Mouse (Mus musculus) neural tube, embryonic 12.5 days (tissue): ENCODE data around the gene Selenov. TPM values are rescaled to one million over a fixed set of nuclear protein-coding genes. Genes with fewer than 3 reads are reported as not detected.
A peak's percentile ranks its signal among the peaks of the same experiment; 100 is the strongest.

ENCODE experiments used
- ATAC-seq: fragments of 200-750 bp; cut with Nextera tagmentation; 2 replicates; pipeline ENCODE4 v1.8.0; 2017; ENCODE audit warnings: low read depth, mild to moderate bottlenecking, moderate TSS enrichment, moderate library complexity; ENCODE audit not compliant: low FRiP score
- H3K27ac ChIP-seq: fragments of 300-500 bp; sonication (generic); 2 replicates; pipeline ENCODE4 v1.5.1; 2016
- H3K27me3 ChIP-seq: fragments of 300-500 bp; sonication (generic); replicated peaks from 2 replicates; pipeline ENCODE4 v1.6.1; 2016; ENCODE audit warnings: mild to moderate bottlenecking
- H3K36me3 ChIP-seq: fragments of 300-500 bp; sonication (generic); 2 replicates; pipeline ENCODE4 v1.6.1; 2016; ENCODE audit warnings: mild to moderate bottlenecking
- H3K4me1 ChIP-seq: fragments of 300-500 bp; sonication (generic); 2 replicates; pipeline ENCODE4 v1.6.1; 2016
- H3K4me2 ChIP-seq: fragments of 300-500 bp; sonication (generic); replicated peaks from 2 replicates; pipeline ENCODE4 v1.6.1; 2016; ENCODE audit warnings: mild to moderate bottlenecking
- H3K4me3 ChIP-seq: fragments of 300-500 bp; sonication (generic); 2 replicates; pipeline ENCODE4 v1.5.1; 2016
- H3K9ac ChIP-seq: fragments of 300-500 bp; sonication (generic); 2 replicates; pipeline ENCODE4 v1.6.1; 2016; ENCODE audit warnings: mild to moderate bottlenecking
- H3K9me3 ChIP-seq: fragments of 300-500 bp; sonication (generic); 2 replicates; pipeline ENCODE4 v1.6.1; 2016; ENCODE audit warnings: mild to moderate bottlenecking
- WGBS: fragments of 180-500 bp; shearing (Covaris S2); methylation state at CpG from one replicate; pipeline ENCODE4 v1.1.7; 2016; 5-methylcytosine and 5-hydroxymethylcytosine counted together
- polyA plus RNA-seq: library from polyadenylated mRNA; unstranded; fragments of >200 nt; fragmentation: Nextera tagmentation; extraction: Ambion mirVana; gene quantifications from 2 replicates; pipeline ENCODE4 v1.2.1, GENCODE M21; 2016

Gene Selenov
- polyA plus RNA-seq, 1 experiment from 2014 or later = 1.1 TPM

DNA sequence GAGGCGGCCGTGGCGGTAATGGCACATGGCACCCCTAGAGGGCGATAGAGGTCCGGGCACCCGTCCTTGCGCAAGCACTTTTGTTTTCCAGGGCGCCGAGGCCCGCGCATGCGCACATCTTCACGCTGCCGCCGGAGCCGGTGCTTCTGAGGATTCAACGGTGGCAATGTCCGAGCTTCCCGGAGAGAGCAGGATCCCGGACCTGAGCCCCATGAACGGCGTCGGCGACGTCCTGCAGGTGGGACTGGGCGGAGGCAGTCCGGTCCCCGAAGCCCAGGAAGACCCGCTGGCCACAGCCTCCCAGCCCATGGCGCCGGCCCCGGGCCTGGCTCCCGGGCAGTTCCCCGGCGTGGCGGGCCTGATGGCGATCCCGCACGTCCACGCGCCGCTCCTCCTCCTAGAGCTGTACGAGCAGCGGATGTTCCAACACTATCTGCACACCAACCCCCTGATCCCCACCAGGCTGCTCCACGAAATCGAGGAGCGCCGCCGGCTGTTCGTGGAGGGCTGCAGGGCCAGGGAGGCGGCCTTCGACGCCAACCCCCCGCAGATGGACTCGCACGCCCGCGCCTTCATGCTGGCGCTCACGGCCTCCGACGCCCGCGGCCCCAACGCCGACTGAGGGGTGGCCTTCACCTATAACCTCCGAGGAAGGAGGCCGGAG lies 13.2 kb downstream of the Selenov start, which contains the start of gene Eid2b:
Gene Eid2b, plus strand, starts transcription at position 125 of the 664 bp plus-strand sequence.
- Histone ChIP-seq H3K4me2 (peak within 1 kb of the TSS; percentile 77), H3K27ac (no peak within 1 kb of the TSS; the same call in 1 of the 2 replicates), H3K27me3 (no peaks in the 10 kb centered on the region), H3K36me3 (peaks cover 6% of the 10 kb centered on the region; the same call in 1 of the 2 replicates), H3K4me3 (peak within 1 kb of the TSS; percentile 65), H3K9me3 (no peaks in the 10 kb centered on the region), H3K9ac (peak within 1 kb of the TSS; percentile 81), H3K4me1 (peaks cover 11% of the 10 kb centered on the region)
- WGBS = 3% methylated on average over 68 of the region's 68 CpGs
- ATAC-seq = peak; percentile 77

GRCm38 (mm10) chr7:28277237-28277614 lies 13.8 kb downstream of the Selenov start:
- H3K9ac ChIP-seq = no peak overlapping the region
- H3K4me1 ChIP-seq = peaks cover 11% of the 10 kb centered on the region
- ATAC-seq = peak; percentile 19; the same call in 1 of the 2 replicates
- no peak overlapping the region for H3K4me3 ChIP-seq
- H3K36me3 ChIP-seq = peaks cover 10% of the 10 kb centered on the region; the same call in 1 of the 2 replicates
- H3K27me3 ChIP-seq = no peaks in the 10 kb centered on the region
- H3K27ac ChIP-seq = no peak overlapping the region
- H3K4me2 ChIP-seq = no peak overlapping the region; the same call in 1 of the 2 replicates
- WGBS = 62% methylated on average over 8 of the region's 8 CpGs
- H3K9me3 ChIP-seq = no peaks in the 10 kb centered on the region

GRCm38 (mm10) chr7:28271761-28272160 lies 19.2 kb downstream of the Selenov start:
- H3K9ac ChIP-seq = no peak overlapping the region
- H3K4me1 ChIP-seq = peaks cover 7% of the 10 kb centered on the region; the same call in 1 of the 2 replicates
- WGBS = 71% methylated on average over 3 of the region's 3 CpGs
- no peak for ATAC-seq
- no peak overlapping the region for H3K4me2 ChIP-seq
- no peak overlapping the region for H3K4me3 ChIP-seq
- peaks cover 28% of the 10 kb centered on the region for H3K36me3 ChIP-seq
- no peaks in the 10 kb centered on the region for H3K9me3 ChIP-seq
- H3K27ac ChIP-seq = no peak overlapping the region
- no peaks in the 10 kb centered on the region for H3K27me3 ChIP-seq

DNA sequence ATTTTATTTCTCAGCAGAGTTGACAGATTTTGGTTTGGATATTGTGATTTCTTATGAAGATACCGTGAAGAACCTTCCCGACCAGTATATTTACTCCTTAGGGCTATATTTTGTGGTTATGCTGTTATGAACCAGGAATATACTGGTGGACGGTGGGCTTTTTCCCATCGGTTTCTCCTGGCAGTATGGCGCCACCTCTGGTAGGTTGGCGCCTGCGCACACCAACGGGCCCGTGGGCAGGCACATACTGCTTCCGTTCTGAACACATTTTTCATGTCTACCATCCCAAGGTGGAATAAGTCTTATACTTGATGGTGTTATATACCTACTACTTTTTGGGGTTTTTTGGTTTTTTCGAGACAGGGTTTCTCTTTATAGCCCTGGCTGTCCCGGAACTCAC lies 21.6 kb downstream of the Selenov start:
- no peak for ATAC-seq

GRCm38 (mm10) chr7:28268576-28268975 lies 22.4 kb downstream of the Selenov start:
- H3K9ac ChIP-seq = peak overlapping the region; percentile 96
- peaks cover 28% of the 10 kb centered on the region for H3K36me3 ChIP-seq
- H3K27me3 ChIP-seq = no peaks in the 10 kb centered on the region
- H3K4me3 ChIP-seq = peak overlapping the region; percentile 93
- no peak for ATAC-seq
- H3K4me1 ChIP-seq = peaks cover 7% of the 10 kb centered on the region; the same call in 1 of the 2 replicates
- H3K9me3 ChIP-seq = no peaks in the 10 kb centered on the region
- H3K27ac ChIP-seq = peak overlapping the region; percentile 92; the same call in 1 of the 2 replicates
- WGBS = 28% methylated on average over 16 of the region's 16 CpGs
- peak overlapping the region; percentile 79 for H3K4me2 ChIP-seq

More for the DNA sequence above, 21.6 kb downstream of the Selenov start:
- Histone ChIP-seq H3K27ac (no peak overlapping the region), H3K4me2 (peak overlapping the region; percentile 79), H3K4me1 (peaks cover 7% of the 10 kb centered on the region; the same call in 1 of the 2 replicates), H3K4me3 (no peak overlapping the region), H3K27me3 (no peaks in the 10 kb centered on the region), H3K36me3 (peaks cover 28% of the 10 kb centered on the region), H3K9ac (no peak overlapping the region), H3K9me3 (no peaks in the 10 kb centered on the region)
- 94% methylated on average over 12 of the region's 12 CpGs for WGBS

DNA sequence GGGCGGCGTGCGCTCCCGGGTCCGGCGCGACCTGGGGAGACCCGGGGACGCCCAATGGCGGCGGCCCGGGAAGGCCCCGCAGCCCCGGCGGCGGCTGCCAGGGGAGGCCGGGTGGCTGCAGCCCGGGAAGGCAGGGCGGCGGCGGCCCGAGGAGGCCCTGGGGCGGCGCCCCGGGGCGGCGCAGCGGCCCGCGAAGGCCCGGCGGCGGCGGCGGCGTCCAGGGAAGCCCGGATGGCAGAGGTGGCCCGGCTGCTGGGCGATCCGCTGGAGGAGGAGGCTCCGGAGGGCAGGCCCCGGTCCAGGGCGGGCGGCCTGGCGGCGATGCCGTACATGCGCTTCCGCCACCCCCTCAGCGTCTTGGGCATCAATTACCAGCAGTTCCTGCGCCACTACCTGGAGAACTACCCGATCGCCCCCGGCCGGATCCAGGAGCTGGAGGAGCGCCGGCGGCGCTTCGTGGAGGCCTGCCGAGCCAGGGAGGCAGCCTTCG lies 22.9 kb downstream of the Selenov start:
- H3K4me2 ChIP-seq = peak overlapping the region; percentile 79
- H3K36me3 ChIP-seq = peaks cover 25% of the 10 kb centered on the region
- peak overlapping the region; percentile 93 for H3K4me3 ChIP-seq
- H3K27ac ChIP-seq = peak overlapping the region; percentile 92
- peaks cover 7% of the 10 kb centered on the region; the same call in 1 of the 2 replicates for H3K4me1 ChIP-seq
- peak overlapping the region; percentile 96 for H3K9ac ChIP-seq
- peak; percentile 72 for ATAC-seq
- no peaks in the 10 kb centered on the region for H3K9me3 ChIP-seq
- H3K27me3 ChIP-seq = no peaks in the 10 kb centered on the region
- WGBS = under 1% methylated on average over 48 of the region's 62 CpGs

DNA sequence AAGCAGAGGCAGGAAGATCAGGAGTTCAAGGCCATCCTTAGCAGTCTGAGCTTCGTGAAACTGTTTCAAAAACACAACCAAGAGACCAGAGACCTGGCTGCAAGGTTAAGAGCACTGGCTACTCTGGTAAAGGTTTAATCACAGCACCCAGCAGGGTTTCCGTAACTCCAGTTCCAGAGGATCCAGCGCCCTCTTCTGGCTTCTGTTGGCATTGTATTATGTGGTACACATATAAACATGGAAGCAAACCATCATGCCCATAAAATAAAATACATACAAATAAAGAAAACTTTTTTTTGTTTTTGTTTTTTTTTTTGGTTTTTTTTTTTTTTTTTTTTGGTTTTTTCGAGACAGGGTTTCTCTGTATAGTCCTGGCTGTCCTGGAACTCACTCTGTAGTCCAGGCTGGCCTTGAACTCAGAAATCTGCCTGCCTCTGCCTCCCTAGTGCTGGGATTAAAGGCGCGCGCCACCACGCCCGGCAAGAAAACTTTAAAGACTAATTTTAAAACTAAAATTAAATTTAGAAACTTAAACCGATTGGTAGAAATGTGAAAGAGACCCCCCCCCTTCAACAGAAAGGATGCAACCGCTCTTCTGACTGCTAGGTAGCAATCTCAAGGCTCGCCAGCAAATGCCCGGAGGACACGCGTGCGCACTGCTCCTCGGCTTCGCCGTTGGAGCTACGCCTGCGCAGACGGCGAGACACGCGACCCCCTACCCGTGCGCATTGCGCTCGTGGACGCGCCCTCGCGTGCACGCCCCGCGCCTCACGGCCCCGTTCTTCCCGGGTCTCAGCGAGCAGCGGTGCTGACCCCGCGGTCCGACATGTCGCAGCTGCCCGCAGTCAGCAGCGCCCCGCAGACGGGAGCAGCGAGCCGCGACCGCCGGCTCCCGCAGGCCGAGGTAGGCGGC lies 23.6 kb downstream of the Selenov start, which contains the start of gene Eid2:
Gene Eid2, plus strand, starts transcription at position 753 of the 913 bp plus-strand sequence.
- H3K9ac ChIP-seq = peak within 1 kb of the TSS; percentile 96
- 7% methylated on average over 55 of the region's 57 CpGs for WGBS
- no peaks in the 10 kb centered on the region for H3K27me3 ChIP-seq
- H3K4me1 ChIP-seq = peaks cover 7% of the 10 kb centered on the region; the same call in 1 of the 2 replicates
- no peaks in the 10 kb centered on the region for H3K9me3 ChIP-seq
- peak within 1 kb of the TSS; percentile 79 for H3K4me2 ChIP-seq
- H3K4me3 ChIP-seq = peak within 1 kb of the TSS; percentile 93
- peaks cover 19% of the 10 kb centered on the region for H3K36me3 ChIP-seq
- peak; percentile 88 for ATAC-seq
- H3K27ac ChIP-seq = peak within 1 kb of the TSS; percentile 92

- no peaks in the 10 kb centered on the region for H3K27me3 ChIP-seq
- H3K36me3 ChIP-seq = peaks cover 8% of the 10 kb centered on the region
- H3K4me1 ChIP-seq = peaks cover 7% of the 10 kb centered on the region; the same call in 1 of the 2 replicates
- H3K4me3 ChIP-seq = no peak overlapping the region
- no peak for ATAC-seq
- no peak overlapping the region for H3K27ac ChIP-seq
- WGBS = 88% methylated on average over 13 of the region's 13 CpGs
- H3K9me3 ChIP-seq = no peaks in the 10 kb centered on the region
- H3K4me2 ChIP-seq = no peak overlapping the region
- no peak overlapping the region for H3K9ac ChIP-seq
Observed at GRCm38 (mm10) chr7:28265391-28265790, 25.6 kb downstream of the Selenov start.

DNA sequence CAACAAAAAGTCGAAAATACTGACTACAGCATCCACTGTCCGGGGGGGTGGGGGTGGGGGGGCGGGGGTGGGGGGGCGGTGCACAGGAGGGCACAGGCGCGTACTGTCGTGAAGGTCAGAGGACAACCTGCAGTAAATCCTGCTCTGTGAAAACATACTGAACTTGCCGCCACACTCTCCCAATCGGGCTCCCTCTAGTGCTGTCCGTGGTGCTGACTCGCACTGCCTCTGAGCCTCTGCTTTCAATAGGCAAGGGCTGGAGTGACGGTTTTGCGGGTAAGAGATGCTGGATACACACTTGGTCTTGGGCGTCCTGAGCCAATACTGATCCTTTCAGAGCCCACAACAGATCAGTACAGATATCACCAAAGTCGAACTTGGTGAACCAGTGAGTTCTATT lies 27.2 kb downstream of the Selenov start:
- no peak overlapping the region for H3K9ac ChIP-seq

DNA sequence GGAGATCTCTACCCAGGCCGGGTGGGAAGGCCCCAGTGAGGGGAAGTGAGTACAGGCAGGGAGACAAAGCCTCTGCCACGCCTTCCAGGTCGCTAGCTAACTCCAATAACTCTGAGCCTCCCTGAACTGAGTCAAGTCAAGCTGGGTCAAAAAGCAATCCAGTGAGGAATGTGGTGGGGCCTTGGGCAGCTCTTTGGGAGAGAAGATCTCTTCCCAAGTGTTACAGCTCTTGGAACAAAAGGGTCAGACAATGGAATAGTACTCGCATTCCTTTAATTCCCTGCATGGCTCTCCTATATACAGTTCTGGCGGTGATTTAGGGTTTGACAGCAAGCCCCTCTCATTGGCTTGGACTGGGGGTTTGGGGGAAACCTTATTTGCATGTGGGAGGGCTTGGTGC lies 28.1 kb downstream of the Selenov start:
- WGBS = 30% methylated on average over 5 of the region's 5 CpGs

More for the DNA sequence above, 27.2 kb downstream of the Selenov start:
- Histone ChIP-seq H3K4me1 (peaks cover 5% of the 10 kb centered on the region; the same call in 1 of the 2 replicates), H3K4me3 (no peak overlapping the region), H3K4me2 (no peak overlapping the region), H3K9me3 (no peaks in the 10 kb centered on the region), H3K27me3 (no peaks in the 10 kb centered on the region), H3K36me3 (no peaks in the 10 kb centered on the region), H3K27ac (no peak overlapping the region)
- no peak for ATAC-seq
- WGBS = 6% methylated on average over 15 of the region's 15 CpGs

DNA sequence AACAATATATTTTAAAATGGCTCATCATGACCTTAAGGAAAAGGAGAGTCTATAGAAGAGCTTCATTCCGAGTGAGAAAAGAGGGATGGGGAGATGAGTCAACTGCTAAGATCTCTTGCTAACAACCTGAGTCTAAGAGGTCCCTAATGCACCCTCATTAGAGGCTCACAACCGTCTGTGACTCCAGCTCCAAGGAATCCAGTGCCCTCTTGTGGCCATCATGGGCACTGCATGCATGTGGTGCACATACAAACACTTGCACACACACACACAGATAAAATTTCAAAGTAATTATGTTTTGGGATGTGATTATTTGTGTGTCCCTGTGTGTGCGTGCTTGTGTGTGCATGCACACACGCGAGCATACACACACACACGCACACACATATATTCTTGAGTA lies 35.5 kb downstream of the Selenov start:
- WGBS = 83% methylated on average over 6 of the region's 6 CpGs
- Histone ChIP-seq H3K4me1 (no peaks in the 10 kb centered on the region), H3K27me3 (no peaks in the 10 kb centered on the region), H3K9ac (no peak overlapping the region), H3K27ac (no peak overlapping the region), H3K4me2 (no peak overlapping the region), H3K4me3 (no peak overlapping the region), H3K36me3 (no peaks in the 10 kb centered on the region), H3K9me3 (peaks cover 5% of the 10 kb centered on the region; the same call in 1 of the 2 replicates)
- no peak for ATAC-seq

More for the DNA sequence above, 28.1 kb downstream of the Selenov start:
- Histone ChIP-seq H3K9me3 (no peaks in the 10 kb centered on the region), H3K4me3 (no peak overlapping the region), H3K4me2 (no peak overlapping the region), H3K27ac (no peak overlapping the region), H3K27me3 (no peaks in the 10 kb centered on the region), H3K36me3 (no peaks in the 10 kb centered on the region), H3K4me1 (no peaks in the 10 kb centered on the region), H3K9ac (no peak overlapping the region)
- ATAC-seq = no peak

- Histone ChIP-seq H3K9ac (no peak overlapping the region), H3K4me2 (no peak overlapping the region), H3K27ac (no peak overlapping the region), H3K36me3 (no peaks in the 10 kb centered on the region), H3K4me3 (no peak overlapping the region), H3K27me3 (no peaks in the 10 kb centered on the region), H3K4me1 (no peaks in the 10 kb centered on the region), H3K9me3 (peaks cover 5% of the 10 kb centered on the region; the same call in 1 of the 2 replicates)
- 91% methylated on average over 6 of the region's 6 CpGs for WGBS
- ATAC-seq = no peak
Observed at GRCm38 (mm10) chr7:28254591-28254990, 36.4 kb downstream of the Selenov start.
